Mouse (Mus musculus): ENCODE data around the gene Sco2. TPM values are rescaled to one million over a fixed set of nuclear protein-coding genes. Genes with fewer than 3 reads are reported as not detected.

Gene Sco2
- 11.2 TPM for polyA plus RNA-seq (2014; fragmentation: Illumina TruSeq; extraction: RNeasy Lipid Tissue Mini Kit (QIAGEN cat#74804); ENCODE audit: low read depth, low replicate concordance)

GRCm38 (mm10) chr15:89373762-89374248, at the start of gene Sco2:
TSS of gene Sco2 (minus strand) at chr15:89373846.

GRCm38 (mm10) chr15:89410118-89410517, 36.5 kb upstream of the Sco2 start, which contains the start of gene Syce3:
TSS of gene Syce3 (minus strand) at chr15:89410503.

GRCm38 (mm10) chr15:89384617-89385016, 11.0 kb upstream of the Sco2 start, which contains the start of gene Klhdc7b:
TSS of gene Klhdc7b (plus strand) at chr15:89384917.

GRCm38 (mm10) chr15:89378831-89379401, 5.3 kb upstream of the Sco2 start, which contains the start of gene Odf3b:
TSS of gene Odf3b (minus strand) at chr15:89379282.

GRCm38 (mm10) chr15:89376957-89377356, 3.3 kb upstream of the Sco2 start, which contains the start of gene Tymp:
TSS of gene Tymp (minus strand) at chr15:89377039.

GRCm38 (mm10) chr15:89355241-89356187, 18.1 kb downstream of the Sco2 start, which contains the start of the genes Lmf2 and Ncaph2:
TSS of gene Lmf2 (minus strand) at chr15:89355659.
TSS of gene Ncaph2 (plus strand) at chr15:89355719.

GRCm38 (mm10) chr15:89334271-89334670, 39.4 kb downstream of the Sco2 start, which contains the start of gene Miox:
TSS of gene Miox (plus strand) at chr15:89334398.

GRCm38 (mm10) chr15:89322670-89323522, 50.8 kb downstream of the Sco2 start, which contains the start of gene Adm2:
TSS of gene Adm2 (plus strand) at chr15:89322720.

Other genes starting within 250 kb of the Sco2 start
- 14.5 TPM for gene Hdac10, start 245.1 kb downstream of the Sco2 start, polyA plus RNA-seq (2014; fragmentation: Illumina TruSeq; extraction: RNeasy Lipid Tissue Mini Kit (QIAGEN cat#74804); ENCODE audit: low read depth, low replicate concordance)
- 21.4 TPM for gene Mapk12, start 233.1 kb downstream of the Sco2 start, polyA plus RNA-seq (2014; fragmentation: Illumina TruSeq; extraction: RNeasy Lipid Tissue Mini Kit (QIAGEN cat#74804); ENCODE audit: low read depth, low replicate concordance)
- 19.2 TPM for gene Mapk11, start 224.2 kb downstream of the Sco2 start, polyA plus RNA-seq (2014; fragmentation: Illumina TruSeq; extraction: RNeasy Lipid Tissue Mini Kit (QIAGEN cat#74804); ENCODE audit: low read depth, low replicate concordance)
- gene Plxnb2, start 193.1 kb downstream of the Sco2 start, polyA plus RNA-seq (2014; fragmentation: Illumina TruSeq; extraction: RNeasy Lipid Tissue Mini Kit (QIAGEN cat#74804); ENCODE audit: low read depth, low replicate concordance), result 86.5 TPM
- gene Dennd6b, start 177.3 kb downstream of the Sco2 start, polyA plus RNA-seq (2014; fragmentation: Illumina TruSeq; extraction: RNeasy Lipid Tissue Mini Kit (QIAGEN cat#74804); ENCODE audit: low read depth, low replicate concordance), result 9.0 TPM
- 28.3 TPM for gene Ppp6r2, start 162.3 kb downstream of the Sco2 start, polyA plus RNA-seq (2014; fragmentation: Illumina TruSeq; extraction: RNeasy Lipid Tissue Mini Kit (QIAGEN cat#74804); ENCODE audit: low read depth, low replicate concordance)
- gene Sbf1, start 58.5 kb downstream of the Sco2 start, polyA plus RNA-seq (2014; fragmentation: Illumina TruSeq; extraction: RNeasy Lipid Tissue Mini Kit (QIAGEN cat#74804); ENCODE audit: low read depth, low replicate concordance), result 51.1 TPM
- not detected for gene Adm2, start 51.1 kb downstream of the Sco2 start, polyA plus RNA-seq (2014; fragmentation: Illumina TruSeq; extraction: RNeasy Lipid Tissue Mini Kit (QIAGEN cat#74804); ENCODE audit: low read depth, low replicate concordance)
- gene Miox, start 39.4 kb downstream of the Sco2 start, polyA plus RNA-seq (2014; fragmentation: Illumina TruSeq; extraction: RNeasy Lipid Tissue Mini Kit (QIAGEN cat#74804); ENCODE audit: low read depth, low replicate concordance), result not detected
- gene Lmf2, start 18.2 kb downstream of the Sco2 start, polyA plus RNA-seq (2014; fragmentation: Illumina TruSeq; extraction: RNeasy Lipid Tissue Mini Kit (QIAGEN cat#74804); ENCODE audit: low read depth, low replicate concordance), result 32.8 TPM
- gene Ncaph2, start 18.1 kb downstream of the Sco2 start, polyA plus RNA-seq (2014; fragmentation: Illumina TruSeq; extraction: RNeasy Lipid Tissue Mini Kit (QIAGEN cat#74804); ENCODE audit: low read depth, low replicate concordance), result 63.2 TPM
- 1.2 TPM for gene Tymp, start 3.2 kb upstream of the Sco2 start, polyA plus RNA-seq (2014; fragmentation: Illumina TruSeq; extraction: RNeasy Lipid Tissue Mini Kit (QIAGEN cat#74804); ENCODE audit: low read depth, low replicate concordance)
- gene Odf3b, start 5.4 kb upstream of the Sco2 start, polyA plus RNA-seq (2014; fragmentation: Illumina TruSeq; extraction: RNeasy Lipid Tissue Mini Kit (QIAGEN cat#74804); ENCODE audit: low read depth, low replicate concordance), result 7.9 TPM
- gene Klhdc7b, start 11.1 kb upstream of the Sco2 start, polyA plus RNA-seq (2014; fragmentation: Illumina TruSeq; extraction: RNeasy Lipid Tissue Mini Kit (QIAGEN cat#74804); ENCODE audit: low read depth, low replicate concordance), result not detected
- 2.0 TPM for gene Syce3, start 36.7 kb upstream of the Sco2 start, polyA plus RNA-seq (2014; fragmentation: Illumina TruSeq; extraction: RNeasy Lipid Tissue Mini Kit (QIAGEN cat#74804); ENCODE audit: low read depth, low replicate concordance)
- 5.2 TPM for gene Cpt1b, start 52.0 kb upstream of the Sco2 start, polyA plus RNA-seq (2014; fragmentation: Illumina TruSeq; extraction: RNeasy Lipid Tissue Mini Kit (QIAGEN cat#74804); ENCODE audit: low read depth, low replicate concordance)
- gene C730034F03Rik, start 55.7 kb upstream of the Sco2 start, polyA plus RNA-seq (2014; fragmentation: Illumina TruSeq; extraction: RNeasy Lipid Tissue Mini Kit (QIAGEN cat#74804); ENCODE audit: low read depth, low replicate concordance), result 2.6 TPM
- 0.07 TPM for gene Gm44502, start 55.9 kb upstream of the Sco2 start, polyA plus RNA-seq (2014; fragmentation: Illumina TruSeq; extraction: RNeasy Lipid Tissue Mini Kit (QIAGEN cat#74804); ENCODE audit: low read depth, low replicate concordance)
- gene Chkb, start 56.1 kb upstream of the Sco2 start, polyA plus RNA-seq (2014; fragmentation: Illumina TruSeq; extraction: RNeasy Lipid Tissue Mini Kit (QIAGEN cat#74804); ENCODE audit: low read depth, low replicate concordance), result 58.0 TPM
- 1.3 TPM for gene Mapk8ip2, start 80.1 kb upstream of the Sco2 start, polyA plus RNA-seq (2014; fragmentation: Illumina TruSeq; extraction: RNeasy Lipid Tissue Mini Kit (QIAGEN cat#74804); ENCODE audit: low read depth, low replicate concordance)
- gene Arsa, start 103.6 kb upstream of the Sco2 start, polyA plus RNA-seq (2014; fragmentation: Illumina TruSeq; extraction: RNeasy Lipid Tissue Mini Kit (QIAGEN cat#74804); ENCODE audit: low read depth, low replicate concordance), result 25.1 TPM
- gene Shank3, start 125.8 kb upstream of the Sco2 start, polyA plus RNA-seq (2014; fragmentation: Illumina TruSeq; extraction: RNeasy Lipid Tissue Mini Kit (QIAGEN cat#74804); ENCODE audit: low read depth, low replicate concordance), result 13.8 TPM
- gene Acr, start 194.5 kb upstream of the Sco2 start, polyA plus RNA-seq (2014; fragmentation: Illumina TruSeq; extraction: RNeasy Lipid Tissue Mini Kit (QIAGEN cat#74804); ENCODE audit: low read depth, low replicate concordance), result 2.9 TPM
- 21.9 TPM for gene Rabl2, start 218.1 kb upstream of the Sco2 start, polyA plus RNA-seq (2014; fragmentation: Illumina TruSeq; extraction: RNeasy Lipid Tissue Mini Kit (QIAGEN cat#74804); ENCODE audit: low read depth, low replicate concordance)

All from adipose tissue, adult 10 weeks (tissue).